ENCODE assay signal across 8 mouse cellular contexts in genomic region chr19:5841999-5842784, GRCm38 (mm10). TPM values are rescaled to one million over a fixed set of nuclear protein-coding genes. Genes with fewer than 3 reads are reported as not detected.
DNase-seq lines count a peak whose midpoint lies in the region; ATAC-seq lines count a peak whose summit lies in the region.

No protein-coding gene starts in this region.

- H3K9me3 ChIP-seq in midbrain, embryonic 13.5 days: no peaks in the 10 kb centered on the region
- no peaks in the 10 kb centered on the region for H3K9me3 ChIP-seq in midbrain, embryonic 16.5 days (replicated peaks; ENCODE audit: control insufficient read depth, low read length, poor library complexity, severe bottlenecking)
- H3K9me3 ChIP-seq in hindbrain, embryonic 12.5 days (replicated peaks): no peaks in the 10 kb centered on the region

- WGBS in midbrain, embryonic 13.5 days: 64% methylated on average over 5 of the region's 5 CpGs
- 63% methylated on average over 5 of the region's 5 CpGs for WGBS in midbrain, embryonic 16.5 days
- WGBS in hindbrain, embryonic 12.5 days: 53% methylated on average over 5 of the region's 5 CpGs

- peak; percentile 19 to 79 for DNase-seq in adrenal gland, adult (ENCODE audit: inconsistent age in 2 of 2, low spot score in 1 of 2)
- DNase-seq in adrenal gland, postnatal 4 days (ENCODE audit: low spot score in 2 of 2): no peak
- peak; percentile 51 for DNase-seq in naive thymus-derived CD4-positive, alpha-beta T cell, adult 2 months (ENCODE audit: low read depth)
- no peak for DNase-seq in urinary bladder, postnatal 10 days (ENCODE audit: low spot score)

- no peak for ATAC-seq in midbrain, embryonic 13.5 days
- no peak for ATAC-seq in midbrain, embryonic 16.5 days
- no peak for ATAC-seq in hindbrain, embryonic 12.5 days (ENCODE audit: low FRiP score)
- no peak for ATAC-seq in megakaryocyte progenitor cell, adult 5-6 weeks (replicated peaks; ENCODE audit: poor library complexity)

- no peak overlapping the region for H3K4me2 ChIP-seq in midbrain, embryonic 13.5 days (replicated peaks)
- no peak overlapping the region for H3K4me2 ChIP-seq in midbrain, embryonic 16.5 days (ENCODE audit: low read length)
- peak overlapping the region; percentile 11; the same call in 1 of the 2 replicates for H3K4me2 ChIP-seq in hindbrain, embryonic 12.5 days (replicated peaks)

- peaks cover 52% of the 10 kb centered on the region for H3K4me1 ChIP-seq in midbrain, embryonic 13.5 days (replicated peaks)
- H3K4me1 ChIP-seq in midbrain, embryonic 16.5 days (ENCODE audit: control insufficient read depth, insufficient read depth, low read length): peaks cover 32% of the 10 kb centered on the region
- peaks cover 49% of the 10 kb centered on the region for H3K4me1 ChIP-seq in hindbrain, embryonic 12.5 days

- H3K4me3 ChIP-seq in midbrain, embryonic 13.5 days (replicated peaks): no peak overlapping the region
- H3K4me3 ChIP-seq in midbrain, embryonic 16.5 days (ENCODE audit: low read depth, low read length): no peak overlapping the region
- H3K4me3 ChIP-seq in hindbrain, embryonic 12.5 days: no peak overlapping the region

- no peak overlapping the region for H3K9ac ChIP-seq in midbrain, embryonic 13.5 days (replicated peaks)
- H3K9ac ChIP-seq in midbrain, embryonic 16.5 days (ENCODE audit: low read depth, low read length): no peak overlapping the region
- H3K9ac ChIP-seq in hindbrain, embryonic 12.5 days: no peak overlapping the region

- no peaks in the 10 kb centered on the region for H3K36me3 ChIP-seq in midbrain, embryonic 13.5 days
- no peaks in the 10 kb centered on the region for H3K36me3 ChIP-seq in midbrain, embryonic 16.5 days (ENCODE audit: control insufficient read depth, insufficient read depth, low read length)
- H3K36me3 ChIP-seq in hindbrain, embryonic 12.5 days: no peaks in the 10 kb centered on the region

- no peaks in the 10 kb centered on the region for H3K27me3 ChIP-seq in midbrain, embryonic 13.5 days
- no peaks in the 10 kb centered on the region for H3K27me3 ChIP-seq in midbrain, embryonic 16.5 days (ENCODE audit: control insufficient read depth, insufficient read depth, low read depth, low read length)
- no peaks in the 10 kb centered on the region for H3K27me3 ChIP-seq in hindbrain, embryonic 12.5 days

- 0 out of 2 replicates have a peak overlapping the region, but pooled peaks have one; percentile 12 for H3K27ac ChIP-seq in midbrain, embryonic 13.5 days
- H3K27ac ChIP-seq in midbrain, embryonic 16.5 days (ENCODE audit: low read length): no peak overlapping the region; the same call in 1 of the 2 replicates
- peak overlapping the region; percentile 55; the same call in 1 of the 2 replicates for H3K27ac ChIP-seq in hindbrain, embryonic 12.5 days

RNA-seq across cellular contexts. Expression of gene Frmd8, which starts 32.9 kb away (rescaled TPM):
- 10 to 100 TPM; 42.4 to 45.9 TPM for total RNA-seq in adrenal gland, postnatal 4 days (2021)
- polyA plus RNA-seq in midbrain, embryonic 13.5 days (2015; fragmentation: Nextera tagmentation; extraction: Ambion mirVana): 16.8 and 19.0 TPM in 2 replicates
- polyA plus RNA-seq in midbrain, embryonic 16.5 days (2015; fragmentation: Nextera tagmentation; extraction: Ambion mirVana): 14.7 and 16.5 TPM in 2 replicates
- 28.7 and 29.9 TPM in 2 replicates for polyA plus RNA-seq in hindbrain, embryonic 12.5 days (2016; fragmentation: Nextera tagmentation; extraction: Ambion mirVana)
- total RNA-seq in megakaryocyte progenitor cell, adult 5-6 weeks (2015): 15.7 and 16.3 TPM in 2 replicates
- 16.2 and 17.7 TPM in 2 replicates for total RNA-seq in megakaryocyte progenitor cell, adult 5-6 weeks (2017)

RNA-seq across cellular contexts. Expression of gene Slc25a45, which starts 35.4 kb away (rescaled TPM):
- total RNA-seq in adrenal gland, postnatal 4 days (2021): 10 to 100 TPM; 25.9 to 26.3 TPM
- 1.4 and 2.0 TPM in 2 replicates for polyA plus RNA-seq in midbrain, embryonic 13.5 days (2015; fragmentation: Nextera tagmentation; extraction: Ambion mirVana)
- polyA plus RNA-seq in midbrain, embryonic 16.5 days (2015; fragmentation: Nextera tagmentation; extraction: Ambion mirVana): 2.0 and 2.2 TPM in 2 replicates
- polyA plus RNA-seq in hindbrain, embryonic 12.5 days (2016; fragmentation: Nextera tagmentation; extraction: Ambion mirVana): 2.0 and 2.2 TPM in 2 replicates
- total RNA-seq in megakaryocyte progenitor cell, adult 5-6 weeks (2015): 28.7 and 30.5 TPM in 2 replicates
- total RNA-seq in megakaryocyte progenitor cell, adult 5-6 weeks (2017): 30.2 and 39.5 TPM in 2 replicates

RNA-seq across cellular contexts. Expression of gene Tigd3, which starts 51.8 kb away (rescaled TPM):
- total RNA-seq in adrenal gland, postnatal 4 days (2021): 1 to 10 TPM; 3.1 TPM
- polyA plus RNA-seq in midbrain, embryonic 13.5 days (2015; fragmentation: Nextera tagmentation; extraction: Ambion mirVana): 16.4 and 16.9 TPM in 2 replicates
- 13.4 and 14.6 TPM in 2 replicates for polyA plus RNA-seq in midbrain, embryonic 16.5 days (2015; fragmentation: Nextera tagmentation; extraction: Ambion mirVana)
- polyA plus RNA-seq in hindbrain, embryonic 12.5 days (2016; fragmentation: Nextera tagmentation; extraction: Ambion mirVana): 11.0 and 11.3 TPM in 2 replicates
- total RNA-seq in megakaryocyte progenitor cell, adult 5-6 weeks (2015): 0.32 and 0.81 TPM in 2 replicates
- total RNA-seq in megakaryocyte progenitor cell, adult 5-6 weeks (2017): 1.5 and 2.8 TPM in 2 replicates

Comparison
In these comparisons a context has a peak if more than half of its experiments do, and no peak if none do; other contexts are left out.
1. DNase-seq: peak in adrenal gland, adult (2 of 2) and naive thymus-derived CD4-positive, alpha-beta T cell, adult 2 months (single experiment); none in adrenal gland, postnatal 4 days (0 of 2) and urinary bladder, postnatal 10 days (single experiment).